Mouse (Mus musculus) C2C12 (cell line): ENCODE results near the gene 2900092C05Rik. TPM values are rescaled to one million over a fixed set of nuclear protein-coding genes. Genes with fewer than 3 reads are reported as not detected.
A peak's percentile ranks its signal among the peaks of the same experiment; 100 is the strongest.

Source experiments
- H3K27me3 ChIP-seq: one replicate; pipeline ENCODE4 v1.6.1; 2011; ENCODE audit not compliant: control insufficient read depth, insufficient read depth, insufficient read length
- H3K36me3 ChIP-seq: one replicate; pipeline ENCODE4 v1.6.1; 2011; ENCODE audit not compliant: control insufficient read depth, insufficient read depth
- H3K4me3 ChIP-seq: one replicate; pipeline ENCODE4 v1.5.1; 2011; ENCODE audit warnings: mild to moderate bottlenecking, control low read depth; ENCODE audit not compliant: poor library complexity, insufficient read depth, severe bottlenecking
- H3K79me2 ChIP-seq: one replicate; pipeline ENCODE4 v1.6.1; 2011; ENCODE audit not compliant: control insufficient read depth, insufficient read depth
- H3K79me3 ChIP-seq: one replicate; pipeline ENCODE4 v1.6.1; 2011; ENCODE audit warnings: low read depth, control low read depth
- H3ac ChIP-seq: one replicate; pipeline ENCODE3; 2011; ENCODE audit warnings: low read depth; ENCODE audit not compliant: control insufficient read depth, insufficient read length
- CEBPB ChIP-seq: IDR thresholded peaks from one replicate; pipeline ENCODE4 v1.6.1; 2011; ENCODE audit warnings: low read depth, mild to moderate bottlenecking, control low read depth, moderate library complexity
- CTCF ChIP-seq: IDR thresholded peaks from one replicate; pipeline ENCODE4 v1.5.1; 2011; ENCODE audit not compliant: control insufficient read depth, insufficient read depth, insufficient read length
- FOSL1 ChIP-seq: IDR thresholded peaks from one replicate; pipeline ENCODE4 v1.8.0; 2011; ENCODE audit warnings: mild to moderate bottlenecking, low read length; ENCODE audit not compliant: poor library complexity, insufficient read depth, severe bottlenecking
- MAX ChIP-seq: IDR thresholded peaks from one replicate; pipeline ENCODE4 v1.6.1; 2011; ENCODE audit warnings: mild to moderate bottlenecking, control low read depth
- MYOD1 ChIP-seq: IDR thresholded peaks from one replicate; pipeline ENCODE4 v1.6.1; 2011; ENCODE audit warnings: low read depth; ENCODE audit not compliant: control insufficient read depth, insufficient read length
- MYOG ChIP-seq: IDR thresholded peaks from one replicate; pipeline ENCODE4 v1.6.1; 2011; ENCODE audit not compliant: control insufficient read depth, insufficient read length; ENCODE audit errors: extremely low read depth
- USF1 ChIP-seq: IDR thresholded peaks from one replicate; pipeline ENCODE4 v1.6.1; 2011; ENCODE audit warnings: low read depth, mild to moderate bottlenecking, control low read depth, moderate library complexity
- long read RNA-seq, 2 experiments: library from polyadenylated mRNA; unstranded; transcript quantifications; one replicate each; pipeline ENCODE4 v2.0.0; 2019 to 2020
- polyA plus RNA-seq: library from polyadenylated mRNA; unstranded; fragments of >200 nt; fragmentation: generic; extraction: Trizol; gene quantifications from one replicate; pipeline ENCODE4 v1.2.1, GENCODE M21; 2012; ENCODE audit warnings: missing spikeins

The 2900092C05Rik gene
- not detected for polyA plus RNA-seq
- long read RNA-seq, experiment 1: 0 reads
- long read RNA-seq, experiment 2: 0 reads

- Histone ChIP-seq H3ac (no peak within 1 kb of the TSS), H3K79me3 (no peaks in the 10 kb centered on the region), H3K79me2 (no peaks in the 10 kb centered on the region), H3K4me3 (no peak within 1 kb of the TSS), H3K27me3 (no peaks in the 10 kb centered on the region), H3K36me3 (no peaks in the 10 kb centered on the region)
- no peak for TF ChIP-seq MAX
- TF ChIP-seq MYOD1: no peak
- TF ChIP-seq FOSL1: no peak
- no peak for TF ChIP-seq CEBPB
- TF ChIP-seq CTCF: no peak
- TF ChIP-seq MYOG: no peak
Measured at GRCm38 (mm10) chr7:12512217-12512616, at the start of gene 2900092C05Rik. Gene 2900092C05Rik, plus strand, starts transcription at chr7:12512517.

- TF ChIP-seq FOSL1 (no peak), CTCF (no peak), MYOG (no peak), USF1 (no peak), MYOD1 (no peak), CEBPB (no peak), MAX (no peak)
- H3ac ChIP-seq: peak within 1 kb of the TSS; percentile 99
- peak within 1 kb of the TSS; percentile 63 for H3K4me3 ChIP-seq
- peaks cover 32% of the 10 kb centered on the region for H3K36me3 ChIP-seq
- no peaks in the 10 kb centered on the region for H3K27me3 ChIP-seq
- peaks cover 20% of the 10 kb centered on the region for H3K79me3 ChIP-seq
- H3K79me2 ChIP-seq: peaks cover 25% of the 10 kb centered on the region
Measured at GRCm38 (mm10) chr7:12478158-12479008, 33.9 kb upstream of the 2900092C05Rik start, which contains the start of gene Zfp606. Gene Zfp606, plus strand, starts transcription at chr7:12478293.

- Histone ChIP-seq H3K4me3 (peak overlapping the region; percentile 63), H3K79me3 (peaks cover 20% of the 10 kb centered on the region), H3K27me3 (no peaks in the 10 kb centered on the region), H3K79me2 (peaks cover 25% of the 10 kb centered on the region), H3ac (peak overlapping the region; percentile 99), H3K36me3 (peaks cover 38% of the 10 kb centered on the region)
- no peak for TF ChIP-seq USF1
- TF ChIP-seq MAX: no peak
- TF ChIP-seq MYOG: no peak
- TF ChIP-seq CTCF: no peak
- TF ChIP-seq FOSL1: no peak
- TF ChIP-seq CEBPB: no peak
- no peak for TF ChIP-seq MYOD1
Measured at GRCm38 (mm10) chr7:12479009-12479346, 33.3 kb upstream of the 2900092C05Rik start.

- H3K79me2 ChIP-seq: peaks cover 25% of the 10 kb centered on the region
- no peaks in the 10 kb centered on the region for H3K27me3 ChIP-seq
- H3K36me3 ChIP-seq: peaks cover 43% of the 10 kb centered on the region
- no peak overlapping the region for H3ac ChIP-seq
- no peak overlapping the region for H3K4me3 ChIP-seq
- H3K79me3 ChIP-seq: peaks cover 20% of the 10 kb centered on the region
- TF ChIP-seq MYOD1 (no peak), USF1 (no peak), FOSL1 (no peak), CTCF (no peak), MYOG (no peak), CEBPB (no peak), MAX (no peak)
Measured at GRCm38 (mm10) chr7:12479525-12479924, 32.8 kb upstream of the 2900092C05Rik start.

DNA sequence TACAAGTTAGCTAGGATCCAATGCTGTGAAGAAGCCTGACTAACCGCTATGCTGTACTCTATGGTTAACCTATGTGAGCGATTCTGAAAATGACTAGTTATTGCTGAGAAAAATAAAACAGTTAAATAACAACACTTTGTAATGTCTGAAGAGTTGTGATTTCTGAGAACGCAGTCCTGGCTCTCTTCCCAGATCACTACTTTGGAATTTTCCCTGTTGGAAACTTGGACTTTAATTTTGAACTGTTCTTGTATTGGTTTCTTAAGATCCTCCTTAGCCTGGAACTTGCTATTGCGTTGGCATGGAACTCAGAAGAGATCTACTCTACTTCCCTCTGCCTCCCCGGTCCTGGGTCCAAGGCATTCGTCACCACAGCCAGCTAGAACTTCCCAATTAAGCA lies 28.5 kb upstream of the 2900092C05Rik start:
- TF ChIP-seq CTCF (no peak), MAX (no peak), MYOD1 (no peak), MYOG (no peak), FOSL1 (no peak), CEBPB (no peak)
- H3K36me3 ChIP-seq: peaks cover 56% of the 10 kb centered on the region

More for the DNA sequence above, 28.5 kb upstream of the 2900092C05Rik start:
- Histone ChIP-seq H3K79me3 (peaks cover 19% of the 10 kb centered on the region), H3K79me2 (peaks cover 20% of the 10 kb centered on the region), H3ac (no peak overlapping the region), H3K27me3 (no peaks in the 10 kb centered on the region), H3K4me3 (no peak overlapping the region)
